Mouse (Mus musculus) retina, adult 2 months (tissue): ENCODE data around the gene Prkn.

Source experiments
- DNase-seq: peaks from one replicate; pipeline ENCODE4 v3.0.0-alpha.2; 2012; ENCODE audit warnings: low read depth, low spot score

Prkn gene

GRCm38 (mm10) chr17:11735158-11735877 lies 895.1 kb downstream of the Prkn start:
- no peak for DNase-seq

DNA sequence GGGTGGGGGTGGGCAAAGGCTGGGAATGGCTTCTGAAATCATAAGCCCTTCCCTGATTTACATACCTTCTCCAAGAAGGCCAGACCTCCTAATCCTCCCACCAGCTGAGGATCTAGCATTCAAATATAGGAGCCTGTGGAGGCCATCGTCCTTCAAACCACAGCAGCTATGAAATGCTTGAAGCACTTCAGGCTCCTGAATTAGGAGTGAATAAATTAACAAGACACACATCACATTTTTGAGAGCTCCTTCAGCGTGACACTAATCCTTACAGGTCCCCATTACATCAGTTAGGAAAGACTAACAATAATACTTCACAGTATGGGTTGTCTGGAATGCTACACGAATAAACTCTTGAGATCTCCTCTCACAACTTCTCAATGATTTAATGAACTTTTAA lies 896.3 kb downstream of the Prkn start:
- no peak for DNase-seq

GRCm38 (mm10) chr17:11737905-11738304 lies 897.7 kb downstream of the Prkn start:
- DNase-seq, result no peak

DNA sequence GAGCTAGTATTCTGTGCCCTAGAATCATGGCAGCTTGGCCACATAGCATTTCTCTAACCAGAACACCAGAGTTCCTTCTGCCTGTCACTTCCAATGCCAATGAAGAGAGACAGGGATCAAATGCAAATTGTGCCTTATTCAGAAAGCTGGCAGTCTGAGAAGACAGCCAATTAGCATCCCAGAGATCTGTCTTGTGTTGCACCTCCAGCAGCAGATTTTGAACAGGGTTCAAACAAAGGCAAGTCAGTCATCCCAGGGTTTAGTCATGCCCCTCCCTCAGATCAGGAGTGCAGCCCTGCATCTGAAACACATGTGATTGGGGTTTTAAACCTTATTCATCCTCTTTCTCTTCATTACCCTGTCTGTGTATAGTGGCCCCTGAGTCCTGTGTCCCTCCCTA lies 900.5 kb downstream of the Prkn start:
- no peak for DNase-seq

- no peak for DNase-seq
Measured at GRCm38 (mm10) chr17:11741161-11741560, 901.0 kb downstream of the Prkn start.

DNA sequence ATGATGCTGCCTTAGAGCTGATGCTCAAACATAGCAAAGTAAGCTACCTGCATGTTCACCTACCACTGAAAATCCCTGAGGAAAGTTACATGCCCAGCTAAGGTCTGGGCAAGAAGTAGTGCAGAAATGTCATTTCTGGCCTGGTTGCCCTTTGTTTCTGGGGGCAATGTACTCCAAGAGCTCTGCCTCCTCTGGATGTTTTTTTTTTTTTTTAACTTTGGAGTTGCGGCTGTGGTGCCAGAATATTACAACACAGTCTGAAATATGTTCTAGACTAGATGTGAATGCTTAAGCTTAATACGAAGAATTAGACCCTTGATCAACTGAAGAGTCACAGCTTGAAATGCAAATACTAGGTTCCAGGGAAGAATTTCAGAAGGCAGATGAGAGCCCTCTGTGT lies 911.1 kb downstream of the Prkn start:
- DNase-seq, result no peak

DNA sequence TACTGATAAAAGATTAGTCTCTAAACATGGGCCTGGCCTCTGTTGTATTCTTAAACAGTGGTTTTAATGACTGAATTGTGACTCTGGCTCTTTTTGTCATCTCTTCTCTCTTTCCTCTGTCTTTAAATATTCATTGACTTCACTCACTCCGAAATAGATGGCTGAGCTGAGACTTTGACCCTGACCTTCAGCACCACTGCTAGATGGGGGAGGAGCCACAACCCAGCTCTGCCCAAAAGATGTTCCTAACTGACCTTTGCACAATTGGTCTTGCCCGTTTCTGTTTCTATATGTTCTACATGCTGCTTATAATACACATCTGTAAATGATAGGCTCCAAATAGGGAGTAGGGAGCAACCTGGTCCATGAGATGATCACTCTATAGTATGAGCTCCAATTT lies 912.5 kb downstream of the Prkn start:
- no peak for DNase-seq

DNA sequence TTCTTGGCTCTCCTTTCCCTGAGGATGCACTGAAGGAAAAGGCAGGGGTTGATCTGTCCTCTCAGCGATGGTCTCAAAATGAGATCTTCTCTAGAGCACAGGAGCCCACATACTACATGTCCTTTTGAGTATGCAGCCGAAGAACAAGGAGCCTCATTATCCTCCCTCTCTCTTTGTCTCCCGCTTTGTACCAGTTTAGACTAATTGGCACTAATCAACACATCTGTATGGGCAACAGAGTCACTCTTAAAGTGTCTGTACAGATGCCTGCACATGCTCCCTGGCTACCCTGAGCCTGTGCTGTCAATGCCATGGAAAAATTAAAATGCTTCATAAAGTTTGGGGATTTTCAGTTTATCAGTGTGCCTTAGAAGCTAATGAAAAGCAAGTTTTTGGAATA lies 924.9 kb downstream of the Prkn start:
- DNase-seq, result no peak

- no peak for DNase-seq
Measured at GRCm38 (mm10) chr17:11765581-11765980, 925.4 kb downstream of the Prkn start.

DNA sequence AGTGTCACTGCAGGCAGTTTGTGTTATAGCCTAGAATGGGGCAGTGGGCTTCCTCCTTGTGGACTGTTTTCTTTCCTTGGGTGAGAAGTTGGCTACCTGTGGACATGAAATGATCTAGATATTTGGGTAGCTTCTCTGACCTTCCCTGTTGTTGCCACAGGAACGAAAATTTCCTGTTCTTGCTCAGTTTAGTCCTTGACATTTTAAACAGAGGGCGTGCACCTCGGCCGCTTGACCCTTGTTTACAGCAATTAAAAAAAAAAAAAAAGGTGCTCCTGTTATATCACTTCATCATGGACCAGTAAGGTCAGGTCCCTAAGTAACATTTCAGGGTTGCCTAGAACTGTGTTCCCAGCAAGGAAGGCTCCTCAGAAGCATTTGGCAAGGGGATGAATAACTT lies 927.1 kb downstream of the Prkn start:
- DNase-seq, result no peak

- no peak for DNase-seq
Measured at GRCm38 (mm10) chr17:11768345-11768744, 928.2 kb downstream of the Prkn start.

GRCm38 (mm10) chr17:11768971-11769370 lies 928.8 kb downstream of the Prkn start:
- no peak for DNase-seq

- no peak for DNase-seq
Measured at GRCm38 (mm10) chr17:11769513-11769912, 929.3 kb downstream of the Prkn start.

DNA sequence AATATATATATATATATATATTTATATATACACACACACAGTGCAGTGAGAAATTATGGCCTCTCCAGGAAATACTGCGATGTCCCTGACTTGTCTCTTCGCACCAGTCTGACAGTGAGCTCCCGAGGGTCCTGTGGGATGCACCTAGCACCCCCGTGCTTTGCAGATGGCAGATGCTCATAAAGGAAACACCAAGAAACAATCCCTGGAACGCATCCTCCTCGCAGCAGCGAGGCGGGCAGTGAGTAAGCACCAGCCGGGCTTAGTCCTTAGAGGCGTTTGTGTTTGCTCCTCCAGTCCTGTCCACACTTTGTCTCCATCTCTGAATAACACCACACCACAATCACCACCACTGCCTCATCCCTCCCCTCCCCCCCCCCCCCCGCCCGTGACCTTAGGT lies 939.4 kb downstream of the Prkn start:
- DNase-seq, result no peak

- DNase-seq, result no peak
Measured at GRCm38 (mm10) chr17:11780005-11780404, 939.8 kb downstream of the Prkn start.

DNA sequence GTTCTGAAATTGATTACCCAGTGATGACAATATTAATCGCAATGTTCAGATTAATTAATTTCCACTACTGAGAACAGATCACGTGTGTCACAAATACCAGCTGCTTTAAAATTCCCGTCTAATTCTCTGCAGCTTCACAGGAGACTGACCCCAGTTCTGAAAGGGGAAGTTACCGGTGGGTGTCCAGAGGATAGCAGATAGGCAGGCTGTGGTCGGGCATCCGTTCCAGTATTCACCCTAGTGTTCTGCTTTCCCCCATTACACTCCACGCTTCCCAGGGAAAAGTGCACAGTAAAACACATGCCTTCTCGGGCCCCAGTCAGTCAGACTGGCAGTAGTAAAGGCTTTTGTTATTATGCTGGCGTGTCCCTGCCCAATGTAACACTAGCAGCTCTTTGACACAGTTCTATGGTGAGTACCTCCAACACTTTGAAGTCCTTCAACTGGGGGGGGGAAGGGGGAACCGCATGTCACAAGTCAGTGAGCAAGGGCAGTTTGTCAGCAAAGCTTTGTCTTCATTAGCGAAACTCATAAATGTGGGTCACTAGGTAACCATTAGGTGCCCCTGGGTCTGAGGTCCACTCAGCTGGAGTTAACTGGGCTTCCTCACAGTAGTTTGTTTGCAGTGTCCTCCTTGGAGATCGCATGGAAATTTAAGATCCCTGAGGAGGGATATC lies 940.8 kb downstream of the Prkn start:
- no peak for DNase-seq

DNA sequence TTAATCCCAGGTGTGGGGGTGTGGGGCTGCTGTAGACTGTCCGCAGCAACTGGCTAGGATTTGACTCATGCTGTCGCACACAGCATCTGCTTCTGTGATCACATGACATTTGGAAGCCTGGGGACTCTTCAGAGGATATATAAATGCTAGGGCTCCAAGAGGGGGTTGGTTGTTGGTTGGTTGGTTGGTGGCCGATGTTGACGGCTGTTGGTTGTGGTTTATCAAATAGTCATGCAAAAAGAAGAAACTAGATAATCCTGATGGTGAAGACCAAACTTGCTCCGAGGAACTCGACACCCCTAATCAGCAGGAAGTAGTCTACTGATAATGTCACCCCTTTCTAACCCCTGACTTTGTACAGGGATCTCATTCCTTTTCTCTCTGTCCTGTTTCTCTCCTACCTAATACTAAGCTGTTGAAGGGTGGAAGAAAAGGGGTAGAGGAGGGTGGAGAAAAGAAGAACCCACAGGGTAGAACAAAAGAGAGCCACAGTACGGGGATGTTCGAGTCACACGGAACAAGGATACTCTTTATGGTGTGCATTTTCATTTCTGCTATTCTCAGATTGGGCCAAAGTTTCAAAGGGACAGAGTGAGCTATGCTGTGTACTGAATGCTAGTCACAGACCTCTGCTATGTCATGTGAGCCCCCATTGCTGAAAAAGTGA lies 948.2 kb downstream of the Prkn start:
- no peak for DNase-seq

DNA sequence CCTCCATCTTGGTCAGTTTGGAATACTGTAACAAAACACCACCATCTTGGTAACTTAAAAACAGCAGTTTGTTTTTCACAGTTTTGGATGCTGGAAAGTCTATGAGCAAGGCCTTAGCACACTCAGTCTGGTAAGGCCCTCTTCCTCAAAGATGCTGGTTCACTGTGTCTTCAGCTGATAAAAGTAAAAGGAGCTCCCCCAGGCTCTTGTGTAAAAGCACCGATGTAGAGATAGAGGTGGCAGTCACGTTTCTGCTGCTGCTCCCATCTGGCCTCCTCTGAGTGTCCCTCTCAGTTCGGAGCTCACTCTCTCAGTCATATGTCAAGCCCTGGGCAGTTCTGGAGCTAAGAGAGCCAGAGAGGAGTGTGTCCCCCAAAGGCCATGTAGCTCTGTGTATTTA lies 955.8 kb downstream of the Prkn start:
- no peak for DNase-seq

DNA sequence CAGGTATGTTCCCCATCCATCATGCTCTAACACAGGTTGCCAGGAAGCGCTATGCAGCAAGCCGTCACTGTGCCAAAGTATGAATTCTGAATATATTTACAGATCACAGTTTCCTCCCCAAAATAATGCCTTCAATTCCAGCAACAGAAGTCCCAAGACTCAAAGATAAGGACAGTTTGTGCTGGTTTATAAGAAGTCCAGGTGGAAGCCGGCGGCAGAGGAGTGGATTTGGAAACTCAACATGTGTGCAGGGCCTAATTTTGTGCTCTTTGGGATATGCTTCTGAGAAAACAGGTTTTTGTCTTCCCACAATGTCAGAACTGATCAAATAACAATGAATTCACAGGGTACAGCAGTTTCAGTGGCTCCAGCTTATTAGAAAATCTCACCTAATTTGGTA lies 961.0 kb downstream of the Prkn start:
- no peak for DNase-seq

DNA sequence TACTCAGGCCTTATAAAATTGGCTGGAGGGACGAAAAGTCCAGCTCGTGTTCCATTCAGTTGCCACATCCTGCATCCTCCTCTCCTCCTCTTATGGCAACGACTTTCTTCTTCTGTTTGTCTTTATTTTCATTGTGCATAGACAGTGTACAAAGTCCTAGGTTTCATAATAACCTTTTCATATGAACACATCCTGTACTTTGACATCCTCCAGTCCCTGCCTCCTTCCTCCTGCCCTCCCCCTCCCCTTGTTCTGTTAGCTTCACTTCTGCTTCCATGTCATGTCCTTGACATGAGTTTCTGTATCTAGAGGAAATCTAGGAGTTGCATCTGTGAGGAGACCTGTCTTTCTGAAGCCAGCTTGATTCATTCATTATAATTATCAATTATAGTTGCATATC lies 967.1 kb downstream of the Prkn start:
- DNase-seq, result no peak

DNA sequence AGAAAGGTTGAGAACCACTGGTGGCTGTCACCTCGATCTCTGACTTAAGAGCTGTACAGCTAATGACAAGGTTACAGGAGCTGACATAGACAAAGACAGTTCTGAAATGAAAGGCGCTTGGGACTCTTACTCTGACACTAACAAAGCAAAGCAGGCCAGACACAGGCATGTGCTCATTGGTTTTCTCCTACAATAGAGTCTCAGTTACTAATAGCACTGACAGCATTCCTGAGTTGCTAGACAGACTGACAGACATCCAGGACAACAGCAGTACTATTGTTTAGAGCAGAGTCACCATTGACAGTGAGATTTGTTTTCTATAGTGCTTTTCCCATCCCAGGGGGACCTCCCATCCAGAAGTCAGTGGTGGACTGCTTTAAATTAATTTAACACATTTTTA lies 977.7 kb downstream of the Prkn start:
- no peak for DNase-seq

DNA sequence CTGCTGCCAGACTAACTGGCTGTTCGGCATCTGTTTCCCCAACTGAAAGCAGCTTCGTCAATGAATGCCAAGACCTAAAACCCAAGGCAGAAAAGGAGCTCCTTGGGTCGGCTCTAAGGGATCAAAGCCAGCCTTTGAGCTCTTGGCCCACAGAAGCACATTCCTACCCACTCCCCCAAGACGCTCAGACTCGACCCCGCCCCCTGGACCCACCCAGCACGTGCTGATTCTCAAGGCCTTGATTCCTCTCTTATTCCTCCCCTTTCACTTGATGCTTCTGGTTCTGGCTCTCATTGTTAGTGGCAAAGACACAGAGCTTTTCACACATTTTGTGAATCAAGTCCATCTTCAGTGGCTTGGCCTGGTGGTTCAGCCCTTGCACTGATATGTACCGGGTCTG lies 979.3 kb downstream of the Prkn start:
- no peak for DNase-seq

- no peak for DNase-seq
Measured at GRCm38 (mm10) chr17:11820757-11821156, 980.6 kb downstream of the Prkn start.
